Mouse (Mus musculus) liver, embryonic 14.5 days (tissue): ENCODE data around the gene Galnt16. TPM values are rescaled to one million over a fixed set of nuclear protein-coding genes. Genes with fewer than 3 reads are reported as not detected.

Experiments
- ATAC-seq: fragments of 200-750 bp; cut with Nextera tagmentation; 2 replicates; pipeline ENCODE4 v1.8.0; 2017; ENCODE audit warnings: moderate number of reproducible peaks, mild to moderate bottlenecking, moderate library complexity; ENCODE audit not compliant: insufficient read depth
- DNase-seq, 3 experiments: peaks; one replicate each; pipeline ENCODE4 v3.0.0-alpha.2; 2012 to 2013; ENCODE audit warnings: low read depth in 3 of 3, low spot score in 3 of 3
- H3K27ac ChIP-seq: fragments of 300-500 bp; sonication (generic); 2 replicates; pipeline ENCODE4 v1.5.1; 2014; ENCODE audit warnings: moderate library complexity, mild to moderate bottlenecking, control low read depth, inconsistent platforms
- H3K27me3 ChIP-seq: fragments of 300-500 bp; sonication (generic); 2 replicates; pipeline ENCODE4 v1.6.1; 2014; ENCODE audit warnings: mild to moderate bottlenecking, low read length, moderate library complexity; ENCODE audit not compliant: control insufficient read depth, insufficient read depth
- H3K36me3 ChIP-seq: fragments of 300-500 bp; sonication (generic); replicated peaks from 2 replicates; pipeline ENCODE4 v1.6.1; 2014; ENCODE audit warnings: low read depth; ENCODE audit not compliant: control insufficient read depth, insufficient read depth
- H3K4me1 ChIP-seq, 2 experiments: fragments of 200-500 bp in 1 of 2; fragments of 300-500 bp in 1 of 2; sonication (generic) in 1 of 2; replicated peaks; 2 replicates each; pipeline ENCODE4 v1.6.1; 2012 to 2014; ENCODE audit warnings: antibody characterized with exemption in 1 of 2, inconsistent platforms in 1 of 2, low read length in 1 of 2; ENCODE audit not compliant: control insufficient read depth in 2 of 2, insufficient read depth in 2 of 2
- H3K4me2 ChIP-seq: fragments of 300-500 bp; sonication (generic); 2 replicates; pipeline ENCODE4 v1.6.1; 2014; ENCODE audit warnings: low read depth, mild to moderate bottlenecking, control low read depth, moderate library complexity
- H3K4me3 ChIP-seq, 2 experiments: fragments of 200-500 bp in 1 of 2; fragments of 300-500 bp in 1 of 2; sonication (generic) in 1 of 2; 2 replicates each; pipeline ENCODE4 v1.5.1; 2012 to 2014; ENCODE audit warnings: low read depth in 2 of 2, low read length in 2 of 2, mild to moderate bottlenecking in 2 of 2, control low read depth in 1 of 2, inconsistent platforms in 1 of 2, moderate library complexity in 1 of 2; ENCODE audit not compliant: insufficient read depth in 1 of 2
- H3K9ac ChIP-seq: fragments of 300-500 bp; sonication (generic); replicated peaks from 2 replicates; pipeline ENCODE4 v1.6.1; 2014; ENCODE audit warnings: mild to moderate bottlenecking, control low read depth, moderate library complexity
- H3K9me3 ChIP-seq: fragments of 300-500 bp; sonication (generic); 2 replicates; pipeline ENCODE4 v1.6.1; 2016; ENCODE audit warnings: low read length, mixed read lengths; ENCODE audit not compliant: control insufficient read depth
- CTCF ChIP-seq: IDR thresholded peaks from 2 replicates; pipeline ENCODE4 v1.5.1; 2016; ENCODE audit warnings: antibody characterized with exemption, low read depth, control low read depth
- EP300 ChIP-seq: IDR thresholded peaks from 2 replicates; pipeline ENCODE4 v1.6.1; 2016; ENCODE audit warnings: antibody characterized with exemption, low read depth
- WGBS: fragments of 180-500 bp; shearing (Covaris S2); extraction: QIAGEN DNeasy Blood & Tissue Kit; methylation state at CpG from one replicate; pipeline ENCODE4 v1.1.7; 2014; ENCODE audit not compliant: insufficient replicate concordance; 5-methylcytosine and 5-hydroxymethylcytosine counted together
- polyA plus RNA-seq, 2 experiments: library from polyadenylated mRNA; depleted of rRNA in 1 of 2; stranded (reverse) in 1 of 2; unstranded in 1 of 2; fragments of >200 nt; fragmentation: Nextera tagmentation in 1 of 2; extraction: Ambion mirVana in 1 of 2; gene quantifications; 2 replicates each; pipeline versions ENCODE4 v1.2.1 to v1.2.3; 2012 to 2014

The Galnt16 gene
- polyA plus RNA-seq, 2 experiments: 0.04 to 0.07 TPM

DNA sequence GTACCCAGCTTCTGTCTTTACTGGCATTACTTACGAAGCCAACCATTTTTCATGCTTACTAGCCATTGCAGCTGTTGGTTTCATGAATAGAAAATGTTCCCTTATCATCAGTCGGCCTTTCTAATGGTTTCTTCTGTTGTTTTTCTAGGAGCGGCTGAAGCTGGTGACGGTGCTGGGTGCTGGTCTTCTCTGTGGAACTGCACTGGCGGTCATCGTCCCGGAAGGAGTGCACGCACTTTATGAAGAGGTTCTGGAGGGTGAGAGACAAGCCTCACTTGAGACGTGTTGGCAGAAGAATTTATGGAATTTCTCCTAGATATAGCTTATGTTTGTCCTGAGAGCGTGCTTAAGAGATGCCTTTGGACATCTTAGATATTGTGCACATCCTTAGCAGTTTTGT lies 144.2 kb downstream of the Galnt16 start:
- Histone ChIP-seq H3K27ac (no peak overlapping the region), H3K4me3 (no peak overlapping the region), H3K9me3 (no peaks in the 10 kb centered on the region), H3K4me1 (peaks cover 3 to 8% of the 10 kb centered on the region in 2 experiments; a peak in 3 of 4 replicates), H3K36me3 (peaks cover 7% of the 10 kb centered on the region), H3K9ac (no peak overlapping the region), H3K4me2 (no peak overlapping the region), H3K27me3 (no peaks in the 10 kb centered on the region)
- 81% methylated on average over 10 of the region's 10 CpGs for WGBS
- ATAC-seq (no peak), DNase-seq (no peak)
- TF ChIP-seq EP300: no peak
- TF ChIP-seq CTCF: no peak

DNA sequence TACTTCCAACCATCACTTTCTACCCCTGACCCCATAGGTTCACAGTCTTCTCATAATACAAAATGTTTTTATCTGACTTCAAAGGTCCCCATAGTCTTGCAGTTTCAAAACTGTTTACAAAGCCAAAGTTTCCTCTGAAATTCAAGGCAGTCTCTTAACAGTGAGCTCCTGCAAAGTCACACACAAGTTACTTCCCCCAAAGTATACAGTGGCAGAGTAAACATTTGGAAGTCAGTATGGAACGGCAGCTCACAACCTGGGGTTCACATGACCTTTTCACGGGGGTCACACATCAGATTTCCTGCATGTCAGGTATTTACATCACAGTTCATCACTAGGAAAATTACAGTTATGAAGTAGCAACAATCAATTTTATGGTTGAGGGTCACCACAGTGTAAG lies 145.9 kb downstream of the Galnt16 start:
- Histone ChIP-seq H3K4me2 (no peak overlapping the region), H3K27ac (no peak overlapping the region), H3K4me3 (no peak overlapping the region), H3K9ac (no peak overlapping the region), H3K4me1 (peaks cover 0 to 5% of the 10 kb centered on the region in 2 experiments; a peak in 2 of 4 replicates), H3K27me3 (no peaks in the 10 kb centered on the region), H3K36me3 (peaks cover 10% of the 10 kb centered on the region), H3K9me3 (no peaks in the 10 kb centered on the region)
- ATAC-seq (no peak), DNase-seq (no peak)
- TF ChIP-seq EP300: no peak
- TF ChIP-seq CTCF: no peak
- 71% methylated on average over 2 of the region's 2 CpGs for WGBS

DNA sequence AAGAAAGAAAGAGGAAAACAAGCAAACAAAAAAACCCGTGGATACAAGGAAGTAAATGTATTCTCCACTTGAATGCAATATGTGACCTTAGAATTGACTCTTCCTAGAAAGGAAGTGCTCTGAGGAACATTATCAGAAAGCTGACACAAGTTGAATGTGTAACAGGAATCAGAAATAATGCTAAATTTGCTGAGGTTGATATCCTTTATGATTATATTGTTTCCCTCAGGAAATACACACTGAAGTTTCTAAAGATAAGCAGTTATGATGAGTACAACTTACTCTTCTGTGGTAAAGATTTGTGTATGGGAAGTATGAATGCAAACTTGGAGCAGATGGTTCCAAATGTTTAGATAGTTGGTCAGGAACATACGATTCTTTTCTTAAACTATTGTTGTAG lies 150.3 kb downstream of the Galnt16 start:
- Histone ChIP-seq H3K9me3 (no peaks in the 10 kb centered on the region), H3K27me3 (no peaks in the 10 kb centered on the region), H3K9ac (no peak overlapping the region), H3K4me2 (no peak overlapping the region), H3K27ac (no peak overlapping the region), H3K4me1 (peaks cover 0 to 5% of the 10 kb centered on the region in 2 experiments; a peak in 1 of 4 replicates), H3K36me3 (peaks cover 8% of the 10 kb centered on the region), H3K4me3 (no peak overlapping the region)
- no peak for DNase-seq
- no peak for TF ChIP-seq EP300
- no peak for TF ChIP-seq CTCF
- no peak for ATAC-seq
- WGBS: 29% methylated on average over 2 of the region's 2 CpGs

DNA sequence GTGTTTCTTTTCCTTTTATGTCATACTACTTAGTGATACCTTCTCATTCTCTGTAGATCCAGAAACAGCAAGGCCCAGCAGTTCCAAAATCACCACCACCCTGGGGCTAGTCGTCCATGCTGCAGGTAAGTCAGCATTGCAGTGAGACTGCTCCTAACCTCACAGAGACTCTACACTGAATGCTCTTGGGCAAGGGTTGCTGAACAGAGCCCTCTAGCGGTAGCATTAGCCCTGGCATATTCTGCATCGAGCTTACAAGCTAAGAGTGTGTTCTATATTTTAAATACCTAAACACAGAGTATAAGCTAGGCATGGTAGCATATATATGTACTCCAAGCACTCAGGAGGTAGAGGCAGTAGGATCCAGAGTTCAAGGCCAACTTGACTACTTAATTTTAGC lies 155.1 kb downstream of the Galnt16 start:
- no peak for TF ChIP-seq EP300
- peak; percentile 89 for TF ChIP-seq CTCF
- no peak for ATAC-seq
- no peak overlapping the region for H3K4me2 ChIP-seq
- H3K27ac ChIP-seq: no peak overlapping the region
- no peaks in the 10 kb centered on the region for H3K27me3 ChIP-seq
- H3K4me1 ChIP-seq: no peaks in the 10 kb centered on the region
- no peaks in the 10 kb centered on the region for H3K9me3 ChIP-seq
- WGBS: 15% methylated on average over 3 of the region's 3 CpGs
- peaks cover 10% of the 10 kb centered on the region for H3K36me3 ChIP-seq
- no peak overlapping the region for H3K9ac ChIP-seq
- DNase-seq: peak; percentile 43 to 46 (median 43)
- H3K4me3 ChIP-seq: no peak overlapping the region

Other genes with a start within 250 kb of the Galnt16 start
- 3.1 and 4.0 TPM in 2 replicates for gene Dcaf5, start 81.7 kb upstream of the Galnt16 start, polyA plus RNA-seq (2012; rRNA removed)
- gene Dcaf5, start 81.7 kb upstream of the Galnt16 start, polyA plus RNA-seq (2014; fragmentation: Nextera tagmentation; extraction: Ambion mirVana): 1.6 and 2.3 TPM in 2 replicates
- 3.7 and 4.2 TPM in 2 replicates for gene Exd2, start 55.2 kb upstream of the Galnt16 start, polyA plus RNA-seq (2012; rRNA removed)
- gene Exd2, start 55.2 kb upstream of the Galnt16 start, polyA plus RNA-seq (2014; fragmentation: Nextera tagmentation; extraction: Ambion mirVana): 5.1 and 5.5 TPM in 2 replicates
- gene Slc39a9, start 125.6 kb downstream of the Galnt16 start, polyA plus RNA-seq (2012; rRNA removed): 8.5 and 9.6 TPM in 2 replicates
- 10.1 and 11.1 TPM in 2 replicates for gene Slc39a9, start 125.6 kb downstream of the Galnt16 start, polyA plus RNA-seq (2014; fragmentation: Nextera tagmentation; extraction: Ambion mirVana)
- 88.4 and 144 TPM in 2 replicates for gene Erh, start 126.1 kb downstream of the Galnt16 start, polyA plus RNA-seq (2012; rRNA removed)
- 123 and 140 TPM in 2 replicates for gene Erh, start 126.1 kb downstream of the Galnt16 start, polyA plus RNA-seq (2014; fragmentation: Nextera tagmentation; extraction: Ambion mirVana)
- gene Plekhd1, start 174.3 kb downstream of the Galnt16 start, polyA plus RNA-seq (2012; rRNA removed): 0.19 and 0.22 TPM in 2 replicates
- 0.10 and 0.14 TPM in 2 replicates for gene Plekhd1, start 174.3 kb downstream of the Galnt16 start, polyA plus RNA-seq (2014; fragmentation: Nextera tagmentation; extraction: Ambion mirVana)
- 0.01 TPM in 1 of 2 replicates, not detected in the other for gene Ccdc177, start 242.4 kb downstream of the Galnt16 start, polyA plus RNA-seq (2012; rRNA removed)
- gene Ccdc177, start 242.4 kb downstream of the Galnt16 start, polyA plus RNA-seq (2014; fragmentation: Nextera tagmentation; extraction: Ambion mirVana): not detected in 2 replicates